Mouse (Mus musculus): Measurements from ENCODE around the gene Pibf1. TPM values are rescaled to one million over a fixed set of nuclear protein-coding genes. Genes with fewer than 3 reads are reported as not detected.

Gene Pibf1
- total RNA-seq, 2 experiments from 2014 or later = 13.5 to 13.9 TPM

- peak; percentile 45 to 72 for DNase-seq (ENCODE audit: low spot score in 2 of 2)
Measured at GRCm38 (mm10) chr14:99299701-99300191, 200.5 kb downstream of the Pibf1 start.

GRCm38 (mm10) chr14:99301472-99301871 is 202.2 kb downstream of the Pibf1 start:
- peak in 1 of 2 experiments; percentile 20 for DNase-seq (ENCODE audit: low spot score in 2 of 2)
- intact Hi-C loops (cut with DNase I) = loop anchor here (5.0 to 10.0 kb wide), 2 partner anchors 446 to 563 kb away; no protein-coding TSS in a partner anchor

More at GRCm38 (mm10) chr14:99299701-99300191, 200.5 kb downstream of the Pibf1 start:
- intact Hi-C loops (cut with DNase I) = loop anchor here (5.0 to 10.0 kb wide), 4 partner anchors 155 to 593 kb away; no protein-coding TSS in a partner anchor

Other genes starting within 250 kb of the Pibf1 start
- 1 to 10 TPM; 1.1 TPM for gene Rpl36a-ps1, start 105.1 kb upstream of the Pibf1 start, total RNA-seq (2021)
- 10 to 100 TPM; 60.0 to 71.3 TPM for gene Mzt1, start 53.3 kb upstream of the Pibf1 start, total RNA-seq (2021)
- 1 to 10 TPM; 1.9 to 3.3 TPM for gene Bora, start 53.2 kb upstream of the Pibf1 start, total RNA-seq (2021)
- gene Dis3, start 346 bp downstream of the Pibf1 start, total RNA-seq (2021) = 10 to 100 TPM; 16.1 to 16.7 TPM
- gene Klf5, start 199.3 kb downstream of the Pibf1 start, total RNA-seq (2021) = 10 to 100 TPM; 14.0 to 16.9 TPM